Mouse (Mus musculus) liver, embryonic 12.5 days (tissue): ENCODE measurements around the gene Ppp1r36. TPM values are rescaled to one million over a fixed set of nuclear protein-coding genes. Genes with fewer than 3 reads are reported as not detected.

Experiments
- ATAC-seq: fragments of 200-750 bp; cut with Nextera tagmentation; 2 replicates; pipeline ENCODE4 v1.8.0; 2017; ENCODE audit warnings: moderate number of reproducible peaks, mild to moderate bottlenecking, moderate library complexity
- H3K27ac ChIP-seq: fragments of 300-500 bp; sonication (generic); 2 replicates; pipeline ENCODE4 v1.5.1; 2016; ENCODE audit warnings: mild to moderate bottlenecking
- H3K27me3 ChIP-seq: fragments of 300-500 bp; sonication (generic); replicated peaks from 2 replicates; pipeline ENCODE4 v1.6.1; 2016; ENCODE audit warnings: mild to moderate bottlenecking, moderate library complexity
- H3K36me3 ChIP-seq: fragments of 300-500 bp; sonication (generic); 2 replicates; pipeline ENCODE4 v1.6.1; 2016; ENCODE audit warnings: mild to moderate bottlenecking, moderate library complexity
- H3K4me1 ChIP-seq: fragments of 300-500 bp; sonication (generic); 2 replicates; pipeline ENCODE4 v1.6.1; 2016
- H3K4me2 ChIP-seq: fragments of 300-500 bp; sonication (generic); 2 replicates; pipeline ENCODE4 v1.6.1; 2016; ENCODE audit warnings: mild to moderate bottlenecking, moderate library complexity
- H3K4me3 ChIP-seq: fragments of 300-500 bp; sonication (generic); 2 replicates; pipeline ENCODE4 v1.5.1; 2016; ENCODE audit warnings: mild to moderate bottlenecking, moderate library complexity
- H3K9ac ChIP-seq: fragments of 300-500 bp; sonication (generic); 2 replicates; pipeline ENCODE4 v1.6.1; 2016; ENCODE audit warnings: mild to moderate bottlenecking, moderate library complexity
- H3K9me3 ChIP-seq: fragments of 300-500 bp; sonication (generic); replicated peaks from 2 replicates; pipeline ENCODE4 v1.6.1; 2016; ENCODE audit warnings: mild to moderate bottlenecking, moderate library complexity
- WGBS: fragments of 180-500 bp; shearing (Covaris S2); methylation state at CpG from one replicate; pipeline ENCODE4 v1.1.7; 2016; ENCODE audit not compliant: insufficient replicate concordance; 5-methylcytosine and 5-hydroxymethylcytosine counted together
- polyA plus RNA-seq: library from polyadenylated mRNA; unstranded; fragments of >200 nt; fragmentation: Nextera tagmentation; extraction: Ambion mirVana; gene quantifications from 2 replicates; pipeline ENCODE4 v1.2.1, GENCODE M21; 2016

The Ppp1r36 gene
- polyA plus RNA-seq, 1 experiment from 2014 or later, result 0.18 TPM

DNA sequence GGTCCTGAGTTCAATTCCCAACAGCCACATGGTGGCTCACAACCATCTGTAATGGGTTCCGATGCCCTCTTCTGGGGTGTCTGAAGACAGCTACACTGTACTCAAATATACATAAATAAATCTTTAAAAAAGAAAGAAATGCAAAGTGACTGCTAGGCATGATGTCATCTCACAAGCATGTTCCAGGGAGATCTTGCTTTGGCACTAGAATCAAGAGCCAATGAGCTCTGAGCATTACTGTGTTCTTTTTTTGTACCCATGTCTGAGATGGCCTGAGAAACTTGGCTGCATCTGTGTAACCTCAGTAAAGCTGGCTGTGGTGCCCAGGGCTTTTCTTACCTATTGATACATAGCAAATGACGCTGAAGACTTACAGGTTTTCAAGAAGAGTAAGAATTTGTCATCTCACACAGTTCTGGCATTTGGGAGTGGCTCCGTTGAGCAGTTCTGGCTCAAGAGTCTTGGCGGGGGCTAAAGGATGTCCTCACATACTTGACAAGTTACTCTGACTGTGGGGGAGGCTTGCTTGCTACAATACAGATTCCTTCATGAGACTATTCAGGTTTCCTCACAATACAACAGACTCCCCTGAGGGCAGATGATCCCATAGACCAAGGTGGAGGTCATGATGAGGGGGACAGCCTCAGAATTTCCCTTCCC lies 62.6 kb downstream of the Ppp1r36 start:
- no peaks in the 10 kb centered on the region for H3K27me3 ChIP-seq
- no peak overlapping the region for H3K4me2 ChIP-seq
- no peak overlapping the region for H3K27ac ChIP-seq
- no peak overlapping the region for H3K4me3 ChIP-seq
- ATAC-seq, result no peak
- WGBS, result 71% methylated on average over 4 of the region's 4 CpGs
- no peaks in the 10 kb centered on the region for H3K36me3 ChIP-seq
- no peaks in the 10 kb centered on the region for H3K9me3 ChIP-seq
- H3K9ac ChIP-seq, result no peak overlapping the region
- no peaks in the 10 kb centered on the region for H3K4me1 ChIP-seq

DNA sequence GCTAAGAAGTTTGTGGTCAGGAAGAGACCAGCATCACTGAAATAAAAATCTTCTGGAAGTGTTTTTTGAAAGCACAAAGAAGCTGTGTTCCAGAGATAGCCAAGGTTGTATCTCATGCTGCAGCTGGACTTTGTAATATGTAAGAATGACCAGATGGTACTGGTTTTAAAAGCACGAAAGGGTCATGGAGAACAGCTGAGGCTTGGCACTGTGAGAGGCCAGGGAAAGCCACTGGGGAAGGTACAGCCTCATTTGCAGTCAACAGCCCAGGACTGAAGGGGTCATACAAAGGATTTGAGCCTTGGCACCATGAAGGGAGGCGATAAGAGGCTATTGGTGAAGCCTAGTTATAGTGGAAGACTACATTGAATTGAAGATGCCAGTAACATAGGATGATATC lies 65.1 kb downstream of the Ppp1r36 start:
- 61% methylated on average over 2 of the region's 2 CpGs for WGBS
- ATAC-seq, result no peak
- Histone ChIP-seq H3K9ac (no peak overlapping the region), H3K4me2 (no peak overlapping the region), H3K4me3 (no peak overlapping the region), H3K27me3 (no peaks in the 10 kb centered on the region), H3K4me1 (no peaks in the 10 kb centered on the region), H3K27ac (no peak overlapping the region), H3K9me3 (no peaks in the 10 kb centered on the region), H3K36me3 (no peaks in the 10 kb centered on the region)

GRCm38 (mm10) chr12:76482948-76483347 lies 65.6 kb downstream of the Ppp1r36 start:
- H3K9ac ChIP-seq, result no peak overlapping the region
- H3K4me2 ChIP-seq, result no peak overlapping the region
- no peak overlapping the region for H3K27ac ChIP-seq
- no peaks in the 10 kb centered on the region for H3K36me3 ChIP-seq
- no peaks in the 10 kb centered on the region for H3K9me3 ChIP-seq
- ATAC-seq, result no peak
- no peaks in the 10 kb centered on the region for H3K4me1 ChIP-seq
- H3K4me3 ChIP-seq, result no peak overlapping the region
- 71% methylated on average over 2 of the region's 2 CpGs for WGBS
- H3K27me3 ChIP-seq, result no peaks in the 10 kb centered on the region

- no peaks in the 10 kb centered on the region for H3K27me3 ChIP-seq
- WGBS, result 37% methylated on average over 4 of the region's 4 CpGs
- H3K4me2 ChIP-seq, result no peak overlapping the region
- no peaks in the 10 kb centered on the region for H3K9me3 ChIP-seq
- no peak overlapping the region for H3K9ac ChIP-seq
- H3K36me3 ChIP-seq, result no peaks in the 10 kb centered on the region
- no peak for ATAC-seq
- H3K4me3 ChIP-seq, result no peak overlapping the region
- no peaks in the 10 kb centered on the region for H3K4me1 ChIP-seq
- H3K27ac ChIP-seq, result no peak overlapping the region
Observed at GRCm38 (mm10) chr12:76484881-76485280, 67.5 kb downstream of the Ppp1r36 start.

DNA sequence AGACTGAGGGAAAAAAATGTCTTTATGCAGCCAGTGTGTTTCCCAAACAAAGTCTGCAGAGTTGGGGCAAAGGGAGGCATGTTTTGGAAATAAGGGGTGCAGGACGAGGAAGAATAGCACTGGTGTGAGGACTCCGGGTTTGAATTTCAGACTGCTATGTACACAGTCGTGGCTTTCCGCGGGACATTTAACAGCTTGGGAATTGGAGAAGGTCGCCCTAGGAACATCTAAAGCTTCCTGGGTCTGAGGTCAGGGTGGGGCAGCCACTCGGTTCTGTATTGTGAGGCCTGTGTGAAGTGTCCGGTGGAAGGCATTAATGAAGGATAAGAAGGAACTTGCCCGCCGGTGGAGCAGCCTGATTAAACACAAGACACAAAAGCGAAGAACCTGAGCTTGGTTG lies 68.0 kb downstream of the Ppp1r36 start:
- 42% methylated on average over 11 of the region's 11 CpGs for WGBS
- H3K4me3 ChIP-seq, result no peak overlapping the region
- no peak overlapping the region for H3K27ac ChIP-seq
- H3K4me1 ChIP-seq, result no peaks in the 10 kb centered on the region
- ATAC-seq, result no peak
- H3K4me2 ChIP-seq, result no peak overlapping the region
- H3K36me3 ChIP-seq, result no peaks in the 10 kb centered on the region
- no peak overlapping the region for H3K9ac ChIP-seq
- H3K9me3 ChIP-seq, result no peaks in the 10 kb centered on the region
- H3K27me3 ChIP-seq, result no peaks in the 10 kb centered on the region

DNA sequence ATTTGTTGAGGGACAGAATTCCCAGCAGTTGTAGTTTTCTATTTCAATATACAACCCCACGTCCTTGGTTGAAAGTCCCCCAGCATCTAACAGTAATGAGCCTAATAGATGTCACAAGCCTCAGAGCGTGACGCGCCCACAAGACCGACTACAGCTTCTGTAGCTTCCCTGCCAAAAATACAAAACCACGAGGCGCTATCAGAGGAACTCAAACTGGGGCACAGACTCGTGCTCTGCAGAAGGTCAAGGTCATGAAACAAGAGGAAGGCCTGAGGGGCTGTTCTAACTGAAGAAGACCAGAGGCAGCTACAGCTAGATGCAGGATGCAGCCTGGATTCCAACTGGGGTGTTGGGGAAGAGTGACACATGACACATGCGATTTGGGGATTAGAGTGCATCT lies 69.6 kb downstream of the Ppp1r36 start:
- Histone ChIP-seq H3K9ac (no peak overlapping the region), H3K27ac (no peak overlapping the region), H3K36me3 (no peaks in the 10 kb centered on the region), H3K4me2 (no peak overlapping the region), H3K9me3 (no peaks in the 10 kb centered on the region), H3K4me3 (no peak overlapping the region), H3K4me1 (no peaks in the 10 kb centered on the region), H3K27me3 (no peaks in the 10 kb centered on the region)
- ATAC-seq, result no peak
- WGBS, result 29% methylated on average over 9 of the region's 9 CpGs

Other genes with a start within 250 kb of the Ppp1r36 start
- gene Esr2, start 240.3 kb upstream of the Ppp1r36 start, polyA plus RNA-seq, result 0.11 and 0.14 TPM in 2 replicates
- gene Tex21, start 170.8 kb upstream of the Ppp1r36 start, polyA plus RNA-seq, result 0.25 TPM in 1 of 2 replicates, not detected in the other
- gene Mthfd1, start 162.2 kb upstream of the Ppp1r36 start, polyA plus RNA-seq, result 135 and 142 TPM in 2 replicates
- 0.98 and 1.0 TPM in 2 replicates for gene Akap5, start 92.6 kb upstream of the Ppp1r36 start, polyA plus RNA-seq
- 10.3 and 10.8 TPM in 2 replicates for gene Zbtb25, start 47.9 kb upstream of the Ppp1r36 start, polyA plus RNA-seq
- 7.3 and 8.2 TPM in 2 replicates for gene Zbtb1, start 47.3 kb upstream of the Ppp1r36 start, polyA plus RNA-seq
- 2.1 and 2.9 TPM in 2 replicates for gene Hspa2, start 13.4 kb upstream of the Ppp1r36 start, polyA plus RNA-seq
- gene Plekhg3, start 113.4 kb downstream of the Ppp1r36 start, polyA plus RNA-seq, result 3.2 and 3.3 TPM in 2 replicates